Mouse (Mus musculus) C2C12 (cell line): ENCODE measurements at regions not wholly inside any gene's neighbourhood (a gene's known extent, or its start where the extent isn't known, plus 50 kb on each side); places are given as distances from the start of the nearest gene placed in this dataset.

Source experiments
- CEBPB ChIP-seq: IDR thresholded peaks from one replicate; pipeline ENCODE4 v1.6.1; 2011; ENCODE audit warnings: low read depth, mild to moderate bottlenecking, control low read depth, moderate library complexity
- CTCF ChIP-seq: IDR thresholded peaks from one replicate; pipeline ENCODE4 v1.5.1; 2011; ENCODE audit not compliant: control insufficient read depth, insufficient read depth, insufficient read length
- FOSL1 ChIP-seq: IDR thresholded peaks from one replicate; pipeline ENCODE4 v1.8.0; 2011; ENCODE audit warnings: mild to moderate bottlenecking, low read length; ENCODE audit not compliant: poor library complexity, insufficient read depth, severe bottlenecking
- MAX ChIP-seq: IDR thresholded peaks from one replicate; pipeline ENCODE4 v1.6.1; 2011; ENCODE audit warnings: mild to moderate bottlenecking, control low read depth
- MYOD1 ChIP-seq: IDR thresholded peaks from one replicate; pipeline ENCODE4 v1.6.1; 2011; ENCODE audit warnings: low read depth; ENCODE audit not compliant: control insufficient read depth, insufficient read length
- MYOG ChIP-seq: IDR thresholded peaks from one replicate; pipeline ENCODE4 v1.6.1; 2011; ENCODE audit not compliant: control insufficient read depth, insufficient read length; ENCODE audit errors: extremely low read depth
- USF1 ChIP-seq: IDR thresholded peaks from one replicate; pipeline ENCODE4 v1.6.1; 2011; ENCODE audit warnings: low read depth, mild to moderate bottlenecking, control low read depth, moderate library complexity

DNA sequence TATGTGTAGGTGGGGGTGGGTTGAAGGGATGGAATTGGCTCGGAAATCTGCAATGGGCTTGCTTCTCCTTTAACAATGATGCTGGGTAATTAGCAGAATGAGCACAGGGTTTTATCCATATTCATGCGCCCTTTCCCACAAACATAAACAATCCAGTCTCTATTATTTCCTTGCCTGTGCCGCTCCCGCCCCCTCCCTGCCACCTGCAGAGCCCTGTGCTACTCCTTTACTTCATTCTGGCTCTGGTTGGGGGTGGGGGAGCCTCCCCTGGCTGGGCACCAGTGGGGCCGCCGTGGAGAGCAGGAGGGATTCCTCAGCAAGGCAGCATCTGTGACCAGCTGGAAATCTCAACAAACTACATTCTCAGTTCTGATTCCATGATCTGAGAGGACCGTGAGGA is 374.4 kb downstream of the Bcl11a start:
- no peak for TF ChIP-seq CTCF
- TF ChIP-seq MAX: no peak
- TF ChIP-seq CEBPB: no peak
- no peak for TF ChIP-seq FOSL1
- no peak for TF ChIP-seq MYOG
- no peak for TF ChIP-seq MYOD1
- no peak for TF ChIP-seq USF1
